Comparison of ENCODE assay signal across 9 mouse cellular contexts in genomic region chr17:70924565-70925220, GRCm38 (mm10).
A peak's percentile ranks its signal among the peaks of the same experiment; 100 is the strongest.
DNase-seq lines count a peak whose midpoint lies in the region; ATAC-seq lines count a peak whose summit lies in the region.
"Had no signal": no experiment of that assay in that cellular context is flagged by ENCODE, and none has a peak within 500 bp of the region (broad histone marks: within the 10 kb centered on the region; RNA-seq: fewer than 3 reads in every experiment).

No protein-coding gene starts in this region.

- no peaks in the 10 kb centered on the region for H3K9me3 ChIP-seq in kidney, embryonic 14.5 days (ENCODE audit: control insufficient read depth, low read length)
- no peaks in the 10 kb centered on the region for H3K9me3 ChIP-seq in hindbrain, embryonic 14.5 days (ENCODE audit: control insufficient read depth, low read length)

- ATAC-seq in kidney, embryonic 14.5 days (ENCODE audit: low FRiP score, low TSS enrichment), result no peak
- peak; percentile 99 for ATAC-seq in inflammation-experienced regulatory T-cells, adult 6 months
- ATAC-seq in hindbrain, embryonic 14.5 days (ENCODE audit: low FRiP score), result no peak

- no peak overlapping the region for H3K9ac ChIP-seq in kidney, embryonic 14.5 days (ENCODE audit: low read depth, low read length)
- H3K9ac ChIP-seq in hindbrain, embryonic 14.5 days, result no peak overlapping the region

- no peak overlapping the region for H3K4me3 ChIP-seq in kidney, embryonic 14.5 days (ENCODE audit: low read length)
- H3K4me3 ChIP-seq in hindbrain, embryonic 14.5 days (replicated peaks; ENCODE audit: low read length), result no peak overlapping the region

- DNase-seq in kidney, adult 9 months, result peak; percentile 17
- DNase-seq in ES-CJ7 (ENCODE audit: low read depth, low spot score), result peak; percentile 65
- DNase-seq in spleen, postnatal 36 days (ENCODE audit: low spot score in 2 of 2), result peak; percentile 53
- no peak for DNase-seq in right cerebral cortex, postnatal 4 days
- DNase-seq in left cerebral cortex, adult 18-20 months (ENCODE audit: low spot score in 2 of 2), result no peak
- no peak for DNase-seq in hindbrain, embryonic 14.5 days (ENCODE audit: low spot score)
- DNase-seq: adrenal gland, postnatal 10 days had no signal

- H3K4me1 ChIP-seq in kidney, embryonic 14.5 days (ENCODE audit: control insufficient read depth, insufficient read depth, low read length), result no peaks in the 10 kb centered on the region
- no peaks in the 10 kb centered on the region for H3K4me1 ChIP-seq in hindbrain, embryonic 14.5 days (replicated peaks; ENCODE audit: control insufficient read depth, insufficient read depth, low read length)

- no peak overlapping the region for H3K4me2 ChIP-seq in kidney, embryonic 14.5 days (replicated peaks; ENCODE audit: low read depth, low read length)
- no peak overlapping the region for H3K4me2 ChIP-seq in hindbrain, embryonic 14.5 days (replicated peaks)

- H3K27ac ChIP-seq in kidney, embryonic 14.5 days (ENCODE audit: low read depth, low read length), result no peak overlapping the region
- H3K27ac ChIP-seq in hindbrain, embryonic 14.5 days, result no peak overlapping the region

- 77% methylated on average over 8 of the region's 8 CpGs for WGBS in kidney, embryonic 14.5 days
- 91% methylated on average over 8 of the region's 8 CpGs for WGBS in hindbrain, embryonic 14.5 days

- H3K27me3 ChIP-seq in kidney, embryonic 14.5 days (ENCODE audit: control insufficient read depth, insufficient read depth, low read length), result no peaks in the 10 kb centered on the region
- H3K27me3 ChIP-seq in hindbrain, embryonic 14.5 days (ENCODE audit: control insufficient read depth, insufficient read depth, low read length), result no peaks in the 10 kb centered on the region

- H3K36me3 ChIP-seq in kidney, embryonic 14.5 days (ENCODE audit: control insufficient read depth, insufficient read depth, low read length), result no peaks in the 10 kb centered on the region
- H3K36me3 ChIP-seq in hindbrain, embryonic 14.5 days (replicated peaks; ENCODE audit: control insufficient read depth, insufficient read depth), result no peaks in the 10 kb centered on the region

Comparison
In these comparisons a context has a peak if more than half of its experiments do, and no peak if none do; other contexts are left out.
1. DNase-seq: peak in kidney, adult 9 months (single experiment), ES-CJ7 (single experiment) and spleen, postnatal 36 days (2 of 2); none in right cerebral cortex, postnatal 4 days (single experiment), left cerebral cortex, adult 18-20 months (0 of 2) and hindbrain, embryonic 14.5 days (single experiment).